Mouse (Mus musculus): ENCODE measurements around the gene Gpr3.

The Gpr3 gene

DNA sequence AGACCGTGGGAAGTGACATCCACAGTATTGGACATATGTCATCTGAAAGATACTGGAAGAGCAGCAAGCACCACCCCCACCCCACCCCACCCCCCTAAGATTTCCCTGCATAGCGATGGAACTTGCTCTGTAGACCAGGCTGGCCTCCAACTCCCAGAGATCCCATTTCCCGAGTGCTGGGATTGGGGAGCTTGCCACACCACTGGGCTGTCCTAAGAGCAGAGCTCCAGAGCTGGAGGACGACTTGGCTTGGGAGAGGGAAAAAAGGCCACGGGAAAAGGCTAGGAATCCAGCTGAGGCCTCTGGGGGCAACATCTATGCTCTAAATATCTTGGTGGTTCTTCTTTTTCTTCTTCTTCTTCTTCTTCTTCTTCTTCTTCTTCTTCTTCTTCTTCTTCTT, 22.4 kb upstream of the Gpr3 start:
- DNase-seq (ENCODE audit: low read depth, low spot score) = no peak

- DNase-seq (ENCODE audit: low read depth, low spot score) = no peak
These were observed 21.1 kb upstream of the Gpr3 start for GRCm38 (mm10) chr4:133233285-133233976.

DNA sequence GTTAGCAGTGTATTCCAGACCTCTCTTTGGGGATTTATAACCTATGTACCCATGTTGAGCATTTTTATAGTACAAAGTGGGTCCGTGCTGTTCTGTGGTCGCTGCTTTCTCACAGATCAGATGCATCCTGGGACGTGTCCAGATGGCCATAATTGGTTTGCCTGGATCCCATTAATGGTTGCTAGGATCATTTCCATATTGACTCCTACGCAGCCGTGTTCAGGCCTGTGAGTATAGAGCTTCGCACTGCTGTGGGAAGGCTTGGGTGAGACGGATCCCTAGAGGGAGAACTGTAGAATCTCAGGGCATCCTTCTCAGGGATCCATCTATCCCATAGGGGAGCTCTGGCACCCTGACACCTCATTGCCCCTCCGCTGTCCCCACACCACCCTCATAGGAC, 17.2 kb upstream of the Gpr3 start:
- DNase-seq (ENCODE audit: low read depth, low spot score) = no peak

DNA sequence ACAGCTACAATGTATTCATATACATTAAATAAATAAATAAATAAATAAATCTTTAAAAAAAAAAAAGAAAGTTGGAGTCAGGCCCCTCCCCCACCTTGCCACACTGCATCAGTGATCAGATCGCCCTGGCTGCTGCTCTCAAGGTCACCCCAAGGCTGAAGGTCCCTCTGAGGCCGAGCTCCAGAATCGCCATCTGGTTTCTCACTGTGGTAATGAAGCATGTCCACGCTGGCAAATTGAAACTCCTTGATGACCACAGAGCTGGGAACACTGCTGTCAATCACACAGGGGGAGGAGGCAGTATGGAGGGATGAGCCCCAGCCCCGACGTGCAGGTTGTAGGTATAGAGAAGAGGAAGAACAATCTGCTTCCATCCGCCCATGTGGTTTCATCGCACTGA, 15.3 kb upstream of the Gpr3 start:
- no peak for DNase-seq (ENCODE audit: low read depth, low spot score)

DNA sequence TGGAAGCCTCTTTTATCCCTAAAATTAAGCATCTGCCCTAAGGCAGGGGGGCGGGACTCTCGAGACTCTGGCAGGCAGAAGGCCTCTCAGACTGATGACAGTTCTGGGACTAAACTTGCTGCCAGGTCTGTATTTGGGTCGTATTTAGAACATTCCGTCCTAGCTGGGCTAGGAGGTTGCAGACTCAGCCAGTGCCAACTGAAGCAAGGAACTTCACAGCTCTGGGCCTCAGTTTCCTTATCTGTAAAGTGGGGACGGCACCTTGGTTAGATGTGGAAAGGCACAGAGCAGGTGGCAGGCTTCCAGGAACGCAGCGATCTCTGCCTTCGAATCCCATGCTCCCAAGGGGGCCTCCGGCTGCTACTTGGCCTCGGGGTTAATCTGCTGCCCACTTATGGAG, 13.7 kb upstream of the Gpr3 start:
- no peak for DNase-seq (ENCODE audit: low read depth, low spot score)

DNA sequence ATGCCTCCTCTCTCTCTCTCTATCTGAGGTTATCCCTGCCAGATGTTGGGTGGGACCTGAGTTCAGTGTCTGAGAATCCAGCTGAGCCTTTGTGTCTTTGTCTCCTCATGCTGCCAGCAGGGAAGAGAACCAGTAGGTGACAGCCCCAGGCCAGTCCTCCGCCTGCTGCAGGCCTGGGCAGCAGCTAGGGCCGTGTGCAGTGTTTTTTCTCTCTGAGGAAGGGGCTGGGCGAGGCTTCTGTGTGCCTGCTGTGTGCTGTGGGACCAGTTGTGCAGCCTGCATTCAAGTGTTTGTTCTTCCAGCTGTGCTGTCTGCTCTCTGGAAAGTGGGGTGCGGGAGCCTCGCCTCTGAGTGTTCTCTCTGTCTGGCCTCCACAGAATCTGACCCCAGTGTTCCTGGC, 11.5 kb upstream of the Gpr3 start:
- DNase-seq (ENCODE audit: low read depth, low spot score) = no peak

DNA sequence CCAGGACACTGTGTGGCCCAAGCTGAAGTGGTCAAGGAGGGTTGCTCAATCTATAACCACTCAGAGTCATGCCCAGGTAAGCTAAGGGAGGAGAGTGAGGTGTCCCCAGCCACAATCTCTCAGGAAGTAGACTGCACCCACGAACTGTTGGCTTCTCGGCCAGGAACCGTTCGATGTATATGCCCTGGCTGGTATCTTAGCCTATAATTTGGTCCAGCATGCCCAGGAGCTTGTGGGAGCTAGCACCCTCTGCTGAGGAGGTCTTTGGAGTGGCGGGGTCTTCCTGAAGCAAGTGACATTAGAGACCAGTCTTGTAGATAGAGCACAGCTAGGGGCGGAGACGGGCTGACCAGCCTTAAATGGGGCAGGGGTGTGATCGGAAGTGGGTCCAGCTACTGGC, 9.4 kb upstream of the Gpr3 start:
- DNase-seq (ENCODE audit: low read depth, low spot score) = no peak

DNA sequence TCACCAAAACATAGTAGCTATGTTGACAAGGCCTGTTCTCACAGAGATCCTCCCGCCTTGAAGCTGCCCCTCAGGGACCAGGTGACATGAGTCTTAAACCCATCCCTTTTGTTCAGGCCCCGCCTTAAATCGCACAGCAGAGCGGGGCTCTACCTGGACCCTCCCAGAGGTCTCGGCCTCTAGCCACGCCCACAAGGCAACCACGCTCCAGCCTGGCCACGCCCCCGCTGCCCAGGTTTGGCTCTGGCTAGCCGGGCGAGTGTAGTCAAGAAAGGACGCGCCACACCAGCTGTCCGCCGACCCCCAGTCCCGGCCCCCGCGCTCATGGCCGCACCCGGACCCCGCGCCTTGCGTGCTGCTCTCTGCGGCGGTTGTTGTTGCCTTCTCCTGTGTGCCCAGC, 8.3 kb upstream of the Gpr3 start:
- DNase-seq (ENCODE audit: low read depth, low spot score) = no peak

DNA sequence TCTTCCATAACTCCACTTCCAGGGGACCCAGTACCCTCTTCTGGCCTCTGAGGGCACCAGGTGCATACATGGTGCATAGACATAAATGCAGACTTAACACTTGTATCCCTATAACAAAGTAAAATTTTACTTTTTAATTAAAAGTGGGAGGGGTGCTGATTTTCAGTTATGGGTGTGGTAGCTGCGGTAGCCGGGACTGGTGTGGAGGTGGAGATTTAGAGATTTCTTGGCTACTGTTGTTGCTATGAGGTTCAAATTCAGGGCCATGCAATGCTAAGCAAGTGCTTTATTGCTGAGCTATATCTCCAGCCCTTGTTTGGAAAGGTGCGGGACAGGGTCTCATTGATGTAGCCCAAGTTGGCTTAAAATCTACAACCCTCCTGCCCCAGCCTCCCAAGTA, 6.4 kb upstream of the Gpr3 start:
- DNase-seq (ENCODE audit: low read depth, low spot score) = no peak

- DNase-seq (ENCODE audit: low read depth, low spot score) = peak; percentile 67
These were observed 5.3 kb upstream of the Gpr3 start for GRCm38 (mm10) chr4:133217641-133218040.

GRCm38 (mm10) chr4:133213661-133214060, 1.3 kb upstream of the Gpr3 start:
- DNase-seq (ENCODE audit: low read depth, low spot score) = no peak

GRCm38 (mm10) chr4:133213268-133213590, 893 bp upstream of the Gpr3 start:
- DNase-seq (ENCODE audit: low read depth, low spot score) = no peak

DNA sequence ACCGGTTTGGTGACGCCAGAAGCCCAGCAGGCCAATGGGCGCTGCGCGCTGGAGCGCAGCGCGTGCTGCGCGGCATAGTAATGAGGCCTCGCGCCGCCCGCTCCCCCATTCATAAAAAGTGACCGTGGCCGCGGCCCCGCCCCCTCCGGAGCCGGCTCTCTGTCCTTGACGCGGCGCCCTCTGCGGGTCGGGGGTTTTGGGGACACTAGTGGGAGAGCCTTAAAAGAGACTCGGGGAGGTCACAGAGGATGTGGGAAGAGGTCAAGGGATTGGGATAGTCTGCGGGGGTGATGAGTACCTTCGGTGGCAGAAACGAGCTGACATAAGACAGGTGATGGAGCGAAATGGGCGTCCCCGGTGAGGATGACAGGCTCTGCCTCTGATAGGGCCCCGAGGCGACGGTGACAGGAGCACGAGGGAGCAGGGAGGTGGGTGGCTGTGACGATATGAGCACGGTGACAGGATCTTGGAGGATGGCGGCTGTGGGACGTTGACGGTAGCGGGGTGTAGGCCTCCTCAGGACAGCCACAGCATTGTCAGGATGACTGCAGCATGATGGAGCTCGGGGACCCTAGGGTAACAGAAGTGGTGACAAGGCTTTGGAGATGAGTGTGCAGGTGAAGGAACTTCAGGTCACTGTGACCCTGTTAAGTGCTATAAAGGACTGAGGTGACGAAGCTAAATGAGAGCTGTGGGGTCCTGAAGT, 379 bp upstream of the Gpr3 start:
- peak; percentile 85 for DNase-seq (ENCODE audit: low read depth, low spot score)

GRCm38 (mm10) chr4:133210788-133211390, 1.4 kb downstream of the Gpr3 start:
- no peak for DNase-seq (ENCODE audit: low read depth, low spot score)

DNA sequence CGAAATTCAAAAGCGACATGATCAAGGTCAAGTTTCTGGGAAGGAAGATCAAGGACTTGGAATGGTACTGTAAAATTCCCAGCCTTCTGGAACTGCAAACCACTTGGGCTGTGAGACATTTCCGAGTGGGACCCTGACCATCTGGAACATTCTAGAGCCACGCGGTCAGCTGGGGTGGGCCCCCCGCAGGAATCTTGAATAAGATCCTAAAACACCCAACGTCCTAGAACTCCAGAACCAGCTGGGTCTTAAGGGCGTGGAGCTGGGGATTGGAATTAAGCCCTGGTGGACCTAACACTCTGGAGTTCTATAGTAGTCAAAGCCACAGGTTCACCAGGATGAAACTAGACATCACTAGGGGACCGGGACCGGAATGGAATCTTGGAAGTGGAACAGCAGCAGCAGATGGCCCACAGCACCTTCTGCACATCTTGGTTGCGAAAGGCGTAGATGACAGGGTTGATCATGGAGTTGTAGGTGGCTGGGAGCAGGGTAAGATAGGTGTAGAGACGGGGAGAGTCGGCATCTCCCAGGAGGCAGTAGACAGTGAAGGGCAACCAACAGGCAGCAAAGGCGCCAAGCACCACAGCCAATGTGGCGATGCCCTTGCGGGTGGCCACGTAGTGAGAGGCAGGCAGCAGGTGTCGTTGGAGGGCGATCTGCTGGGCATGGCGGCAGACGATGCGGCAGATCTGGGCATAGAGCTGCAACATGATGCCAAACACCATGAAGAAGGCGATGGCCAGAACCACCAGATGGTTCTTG, 2.1 kb downstream of the Gpr3 start:
- no peak for DNase-seq (ENCODE audit: low read depth, low spot score)

DNA sequence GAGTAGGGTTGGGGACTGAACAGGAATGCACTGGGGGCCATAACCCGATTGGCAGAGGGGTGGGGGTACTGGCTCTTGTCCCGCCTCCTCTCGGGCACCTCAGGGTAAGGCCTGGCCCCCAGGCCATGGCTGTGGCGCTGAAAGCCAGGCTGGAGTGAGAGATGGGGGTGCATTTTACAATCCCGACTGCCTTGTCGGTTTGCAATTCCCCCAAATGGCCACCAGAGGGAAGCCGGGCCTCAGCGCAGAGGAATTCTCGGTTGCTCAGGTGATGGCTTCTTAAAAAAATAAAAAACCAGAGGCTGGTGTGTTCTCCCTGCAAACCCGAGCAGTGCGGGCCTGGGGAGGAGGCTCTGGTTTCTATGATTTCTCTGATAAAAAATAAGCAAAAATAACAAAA, 3.0 kb downstream of the Gpr3 start:
- peak; percentile 78 for DNase-seq (ENCODE audit: low read depth, low spot score)

- DNase-seq (ENCODE audit: low read depth, low spot score) = no peak
These were observed 8.0 kb downstream of the Gpr3 start for GRCm38 (mm10) chr4:133204379-133204778.

DNA sequence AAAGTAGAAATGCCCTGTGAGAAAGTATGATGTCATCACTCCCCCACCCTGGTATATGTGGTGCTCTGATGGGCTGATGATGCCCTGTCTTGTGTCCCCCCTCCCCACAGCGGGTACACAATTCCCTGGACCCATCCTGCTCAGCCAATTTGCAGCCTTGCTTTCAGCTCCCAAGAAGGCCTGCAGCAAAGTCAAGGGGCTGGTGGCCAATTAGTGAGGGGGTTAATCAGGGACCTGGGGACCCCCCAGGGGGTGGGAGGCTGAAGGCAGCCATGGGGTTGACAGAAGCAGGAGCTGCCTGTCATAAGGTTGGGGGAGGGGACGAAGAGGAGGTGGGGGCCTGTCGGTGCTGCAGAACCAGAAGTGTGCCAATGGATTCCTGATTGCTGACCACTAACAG, 8.7 kb downstream of the Gpr3 start:
- no peak for DNase-seq (ENCODE audit: low read depth, low spot score)

GRCm38 (mm10) chr4:133202254-133202653, 10.1 kb downstream of the Gpr3 start:
- DNase-seq (ENCODE audit: low read depth, low spot score) = no peak

DNA sequence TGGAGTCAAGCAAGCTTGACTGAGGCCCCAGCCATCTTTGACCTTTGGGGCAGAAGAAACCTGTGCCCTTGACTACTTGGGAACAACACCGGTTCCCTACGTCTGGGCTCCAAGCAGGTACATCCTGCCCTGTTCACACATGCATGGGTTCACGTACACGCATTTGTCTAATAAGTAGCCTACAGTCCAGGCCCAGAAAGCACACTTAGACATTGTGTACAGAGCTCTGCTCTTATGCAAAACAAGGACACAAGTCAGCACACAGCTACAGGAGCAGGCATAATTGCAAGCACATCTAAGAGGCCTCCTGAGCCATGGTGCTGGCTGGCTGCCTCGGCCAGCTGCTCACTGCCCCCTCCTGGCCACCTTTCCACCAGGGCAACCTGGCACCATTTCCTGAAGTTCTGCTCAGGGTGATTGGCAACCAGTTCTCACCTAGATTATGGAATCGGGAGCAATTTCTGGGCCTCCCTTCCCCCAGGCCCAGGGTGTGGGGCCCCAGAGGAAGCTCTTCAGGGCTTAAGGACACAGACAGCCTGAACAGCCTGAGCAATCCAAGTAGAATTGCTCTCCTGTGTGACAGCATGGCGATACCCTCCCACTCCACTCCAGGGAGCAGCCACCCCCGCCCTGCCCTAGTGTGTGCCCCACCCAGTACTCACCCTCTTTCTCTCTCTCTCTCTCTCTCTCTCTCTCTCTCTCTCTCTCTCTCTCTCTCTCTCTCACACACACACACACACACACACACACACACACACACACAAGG, 11.1 kb downstream of the Gpr3 start:
- DNase-seq (ENCODE audit: low read depth, low spot score) = no peak

DNA sequence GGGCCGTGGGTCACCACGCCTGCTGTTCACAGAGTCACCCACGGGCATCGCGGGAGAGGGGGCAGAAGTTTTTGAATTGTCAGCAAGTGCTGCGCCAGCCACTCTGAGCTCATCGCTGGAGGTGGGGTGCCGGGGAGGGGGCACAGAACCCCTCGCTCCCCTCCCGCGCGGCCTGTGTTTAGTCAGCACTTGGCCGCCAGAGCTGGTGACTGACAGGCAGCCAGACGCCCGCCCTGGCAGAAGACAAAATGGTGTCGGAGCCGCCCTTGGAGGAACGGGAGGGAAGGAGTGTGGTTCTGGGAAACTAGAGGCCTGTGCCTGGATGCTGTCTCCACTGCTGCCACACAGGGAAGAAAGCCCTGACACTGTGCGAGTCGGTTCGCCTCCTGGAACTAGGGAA, 12.0 kb downstream of the Gpr3 start:
- no peak for DNase-seq (ENCODE audit: low read depth, low spot score)

DNA sequence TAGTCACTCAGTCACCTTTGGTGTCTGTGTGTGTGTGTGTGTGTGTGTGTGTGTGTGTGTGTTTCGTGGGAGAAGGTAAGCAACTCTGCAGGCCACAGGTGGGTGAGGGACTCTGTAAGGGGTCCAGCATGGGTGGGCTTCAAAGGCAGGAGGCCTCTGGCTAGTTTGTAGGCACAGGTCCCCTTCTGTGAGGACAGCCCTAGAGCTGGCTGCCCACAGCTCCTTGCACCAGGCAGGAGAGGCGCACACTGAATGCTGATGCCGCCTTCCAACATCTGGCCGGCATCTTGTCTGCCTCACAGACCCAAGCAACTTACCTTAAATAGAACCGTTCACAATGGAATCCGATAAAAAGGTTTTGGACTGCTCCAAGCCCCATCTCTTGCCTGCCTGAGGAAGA, 12.6 kb downstream of the Gpr3 start:
- no peak for DNase-seq (ENCODE audit: low read depth, low spot score)
